Mouse (Mus musculus): ENCODE measurements around the gene Asb17.
"Not testable (repeated sequence)": the region's sequence is repeated elsewhere in the genome, so short reads cannot be mapped to it uniquely, and the experiment has no call there.

The Asb17 gene

GRCm38 (mm10) chr3:153832654-153832945, 11.4 kb upstream of the Asb17 start:
- no peak for DNase-seq

GRCm38 (mm10) chr3:153834071-153834470, 9.9 kb upstream of the Asb17 start:
- no peak for DNase-seq

- peak; percentile 61 for DNase-seq
Measured at GRCm38 (mm10) chr3:153835455-153836086, 8.4 kb upstream of the Asb17 start.

GRCm38 (mm10) chr3:153836316-153836715, 7.7 kb upstream of the Asb17 start:
- DNase-seq: no peak

- DNase-seq: no peak
Measured at GRCm38 (mm10) chr3:153837593-153837992, 6.4 kb upstream of the Asb17 start.

GRCm38 (mm10) chr3:153844757-153845156, 748 bp downstream of the Asb17 start:
- DNase-seq: no peak

GRCm38 (mm10) chr3:153845500-153845899, 1.5 kb downstream of the Asb17 start:
- DNase-seq: no peak

GRCm38 (mm10) chr3:153846109-153846508, 2.1 kb downstream of the Asb17 start:
- DNase-seq: no peak

GRCm38 (mm10) chr3:153847207-153847733, 3.3 kb downstream of the Asb17 start:
- no peak for DNase-seq

GRCm38 (mm10) chr3:153849368-153850015, 5.5 kb downstream of the Asb17 start:
- DNase-seq: no peak

- no peak for DNase-seq
Measured at GRCm38 (mm10) chr3:153850759-153851158, 6.8 kb downstream of the Asb17 start.

- no peak for DNase-seq
Measured at GRCm38 (mm10) chr3:153852266-153852665, 8.3 kb downstream of the Asb17 start.

GRCm38 (mm10) chr3:153858350-153859001, 14.5 kb downstream of the Asb17 start:
- no peak for DNase-seq

GRCm38 (mm10) chr3:153860392-153860791, 16.4 kb downstream of the Asb17 start:
- DNase-seq: not testable (repeated sequence)

GRCm38 (mm10) chr3:153863816-153864215, 19.8 kb downstream of the Asb17 start:
- no peak for DNase-seq

GRCm38 (mm10) chr3:153864636-153865429, 20.8 kb downstream of the Asb17 start:
- DNase-seq: no peak

GRCm38 (mm10) chr3:153867149-153868136, 23.4 kb downstream of the Asb17 start:
- peak; percentile 4 for DNase-seq

- no peak for DNase-seq
Measured at GRCm38 (mm10) chr3:153871396-153871795, 27.4 kb downstream of the Asb17 start.

- DNase-seq: no peak
Measured at GRCm38 (mm10) chr3:153886296-153886695, 42.3 kb downstream of the Asb17 start.

GRCm38 (mm10) chr3:153888141-153888540, 44.1 kb downstream of the Asb17 start:
- DNase-seq: no peak

GRCm38 (mm10) chr3:153889188-153889781, 45.3 kb downstream of the Asb17 start:
- DNase-seq: no peak

GRCm38 (mm10) chr3:153895454-153895853, 51.4 kb downstream of the Asb17 start:
- DNase-seq: no peak

Data from cerebellum, adult 9-10 months (tissue).